Mouse (Mus musculus) neural tube, embryonic 12.5 days (tissue): ENCODE data around the gene Krit1. TPM values are rescaled to one million over a fixed set of nuclear protein-coding genes. Genes with fewer than 3 reads are reported as not detected.
"Not testable (repeated sequence)": the region's sequence is repeated elsewhere in the genome, so short reads cannot be mapped to it uniquely, and the experiment has no call there.

Experiments
- ATAC-seq: fragments of 200-750 bp; cut with Nextera tagmentation; 2 replicates; pipeline ENCODE4 v1.8.0; 2017; ENCODE audit warnings: low read depth, mild to moderate bottlenecking, moderate TSS enrichment, moderate library complexity; ENCODE audit not compliant: low FRiP score
- H3K27ac ChIP-seq: fragments of 300-500 bp; sonication (generic); 2 replicates; pipeline ENCODE4 v1.5.1; 2016
- H3K27me3 ChIP-seq: fragments of 300-500 bp; sonication (generic); replicated peaks from 2 replicates; pipeline ENCODE4 v1.6.1; 2016; ENCODE audit warnings: mild to moderate bottlenecking
- H3K36me3 ChIP-seq: fragments of 300-500 bp; sonication (generic); 2 replicates; pipeline ENCODE4 v1.6.1; 2016; ENCODE audit warnings: mild to moderate bottlenecking
- H3K4me1 ChIP-seq: fragments of 300-500 bp; sonication (generic); 2 replicates; pipeline ENCODE4 v1.6.1; 2016
- H3K4me2 ChIP-seq: fragments of 300-500 bp; sonication (generic); replicated peaks from 2 replicates; pipeline ENCODE4 v1.6.1; 2016; ENCODE audit warnings: mild to moderate bottlenecking
- H3K4me3 ChIP-seq: fragments of 300-500 bp; sonication (generic); 2 replicates; pipeline ENCODE4 v1.5.1; 2016
- H3K9ac ChIP-seq: fragments of 300-500 bp; sonication (generic); 2 replicates; pipeline ENCODE4 v1.6.1; 2016; ENCODE audit warnings: mild to moderate bottlenecking
- H3K9me3 ChIP-seq: fragments of 300-500 bp; sonication (generic); 2 replicates; pipeline ENCODE4 v1.6.1; 2016; ENCODE audit warnings: mild to moderate bottlenecking
- WGBS: fragments of 180-500 bp; shearing (Covaris S2); methylation state at CpG from one replicate; pipeline ENCODE4 v1.1.7; 2016; 5-methylcytosine and 5-hydroxymethylcytosine counted together
- polyA plus RNA-seq: library from polyadenylated mRNA; unstranded; fragments of >200 nt; fragmentation: Nextera tagmentation; extraction: Ambion mirVana; gene quantifications from 2 replicates; pipeline ENCODE4 v1.2.1, GENCODE M21; 2016

Krit1 gene
- polyA plus RNA-seq, 1 experiment from 2014 or later = 73.5 TPM

DNA sequence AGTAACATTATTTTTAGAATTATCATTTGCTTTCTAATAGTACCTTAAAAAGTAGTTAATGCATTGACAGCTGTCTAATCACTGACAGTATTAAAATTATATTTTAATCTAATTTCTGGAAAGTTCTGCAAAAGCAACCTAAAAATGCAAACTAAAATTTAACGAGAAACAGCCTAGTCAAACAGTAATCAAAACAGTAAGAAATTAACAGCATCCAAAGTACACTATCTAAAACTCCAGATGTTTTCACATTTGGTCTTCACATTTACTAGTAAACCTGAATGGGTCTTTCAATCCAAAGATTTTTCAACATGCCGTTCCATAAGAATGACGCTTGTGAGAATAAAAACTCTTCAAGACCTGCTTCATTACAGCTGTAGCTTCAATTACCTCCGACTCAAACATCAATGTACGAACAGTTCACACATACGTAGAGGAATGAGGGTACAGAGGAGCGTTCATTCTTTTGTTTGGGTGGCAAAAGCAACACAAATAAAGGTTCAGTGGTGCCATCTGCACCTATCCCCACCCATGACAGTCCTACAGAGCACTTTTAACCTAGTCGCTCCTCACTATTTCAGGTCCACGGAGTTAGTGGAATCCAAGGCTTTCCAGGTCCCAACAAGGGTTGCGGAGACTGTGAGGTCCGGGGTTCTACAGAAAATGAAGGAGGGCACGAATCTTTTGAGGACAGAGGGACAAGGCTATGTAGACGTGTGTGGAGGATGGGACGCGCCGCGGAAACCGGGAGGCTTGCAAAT lies 1.1 kb upstream of the Krit1 start:
- H3K27ac ChIP-seq = peak overlapping the region; percentile 88; the same call in 1 of the 2 replicates
- no peaks in the 10 kb centered on the region for H3K9me3 ChIP-seq
- no peaks in the 10 kb centered on the region for H3K27me3 ChIP-seq
- peak overlapping the region; percentile 86 for H3K4me3 ChIP-seq
- peak; percentile 7 for ATAC-seq
- 7% methylated on average over 18 of the region's 18 CpGs for whole genome bisulfite sequencing
- peaks cover 5% of the 10 kb centered on the region for H3K4me1 ChIP-seq
- H3K4me2 ChIP-seq = peak overlapping the region; percentile 82
- H3K36me3 ChIP-seq = no peaks in the 10 kb centered on the region
- peak overlapping the region; percentile 88 for H3K9ac ChIP-seq

DNA sequence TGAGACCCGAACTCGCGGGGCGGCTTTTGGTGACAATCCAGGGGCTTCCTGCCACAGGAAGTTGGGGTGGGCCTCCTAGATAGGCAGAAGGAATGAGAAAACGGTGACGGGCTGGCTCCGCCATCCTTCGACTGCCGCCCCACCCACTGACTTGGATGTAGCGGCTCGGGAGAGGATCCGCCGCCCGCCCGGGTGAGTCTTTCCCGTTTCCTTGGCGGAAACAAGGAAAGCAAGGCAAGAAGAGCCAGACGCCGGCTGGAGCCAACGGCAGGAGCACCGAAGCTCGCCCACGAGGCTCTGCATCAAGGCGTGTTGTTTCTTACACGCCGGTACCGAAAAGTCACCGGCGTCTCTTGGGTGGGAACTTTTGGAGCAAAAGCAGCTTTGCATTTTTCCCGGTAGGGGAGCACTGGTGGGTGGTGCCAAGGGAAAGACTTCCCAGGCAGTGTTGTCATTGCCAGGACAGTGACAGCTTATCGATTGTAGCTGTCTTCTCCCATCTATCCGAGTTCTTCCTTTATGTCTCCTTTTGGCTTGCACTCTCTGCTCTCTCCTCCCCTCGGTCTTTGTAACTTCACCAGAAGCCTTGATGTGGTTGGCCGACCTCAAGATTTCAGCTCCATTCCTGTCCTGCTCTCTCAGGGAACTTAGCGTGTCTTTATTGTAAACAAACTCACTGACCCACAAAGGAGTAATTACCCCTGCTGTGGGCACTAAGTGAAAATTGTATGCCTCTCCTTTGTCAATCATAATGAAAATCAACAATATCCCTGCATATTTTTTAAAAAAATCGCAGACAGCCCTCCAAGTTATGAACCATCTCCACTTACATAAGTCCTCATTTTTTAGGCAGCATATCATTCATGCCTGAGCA lies 545 bp downstream of the Krit1 start:
- Histone ChIP-seq H3K4me3 (peak overlapping the region; percentile 86), H3K27ac (peak overlapping the region; percentile 88), H3K9ac (peak overlapping the region; percentile 88), H3K36me3 (peaks cover 2% of the 10 kb centered on the region; the same call in 1 of the 2 replicates), H3K27me3 (no peaks in the 10 kb centered on the region), H3K9me3 (no peaks in the 10 kb centered on the region), H3K4me2 (peak overlapping the region; percentile 82), H3K4me1 (peaks cover 5% of the 10 kb centered on the region)
- peak; percentile 27; the same call in 1 of the 2 replicates for ATAC-seq
- WGBS = under 1% methylated on average over 36 of the region's 36 CpGs

DNA sequence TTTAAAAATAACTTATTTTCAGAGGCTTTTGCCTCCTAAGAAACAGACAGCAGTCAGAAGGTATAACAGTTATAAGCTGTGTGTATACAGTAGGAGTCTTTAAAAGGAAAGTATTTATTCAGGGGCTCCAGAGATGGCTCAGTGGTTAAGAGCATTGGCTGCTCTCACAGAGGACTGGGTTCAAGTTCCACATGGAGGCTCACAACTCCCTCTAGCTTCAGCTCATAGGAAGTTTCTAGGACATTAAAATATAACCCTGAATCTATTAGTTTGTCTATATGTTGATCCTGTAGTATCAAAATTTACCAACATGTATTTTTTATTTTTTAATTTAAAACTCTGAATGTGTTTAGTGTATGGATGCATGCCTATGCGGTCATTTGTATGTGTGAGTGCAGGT lies 5.5 kb downstream of the Krit1 start:
- WGBS = 94% methylated on average over 1 of the region's 1 CpGs
- no peak overlapping the region for H3K4me3 ChIP-seq
- no peak overlapping the region for H3K9ac ChIP-seq
- H3K27me3 ChIP-seq = no peaks in the 10 kb centered on the region
- no peaks in the 10 kb centered on the region for H3K9me3 ChIP-seq
- ATAC-seq = no peak
- H3K4me2 ChIP-seq = no peak overlapping the region
- no peak overlapping the region for H3K27ac ChIP-seq
- H3K36me3 ChIP-seq = peaks cover 19% of the 10 kb centered on the region
- peaks cover 2% of the 10 kb centered on the region; the same call in 1 of the 2 replicates for H3K4me1 ChIP-seq

DNA sequence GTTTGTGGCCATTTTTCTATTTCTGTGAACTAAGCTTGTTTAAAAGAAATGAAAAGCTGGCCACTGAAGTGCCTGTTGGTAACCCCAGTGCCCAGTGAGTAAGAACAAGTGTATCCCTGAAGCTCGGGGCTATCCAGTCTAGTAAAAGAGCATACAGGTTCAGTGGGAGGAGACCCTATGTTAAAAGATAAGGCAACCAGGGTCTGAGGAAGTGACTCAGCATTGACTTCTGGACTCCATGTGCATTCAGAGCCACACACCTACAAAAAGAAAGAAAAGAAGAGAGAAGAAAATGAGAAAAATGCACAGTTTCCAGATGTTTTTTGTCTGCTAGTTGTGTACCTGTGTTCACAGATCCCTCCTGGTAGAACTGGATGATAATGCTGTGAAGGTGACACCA lies 31.1 kb downstream of the Krit1 start:
- no peak for ATAC-seq
- Histone ChIP-seq H3K36me3 (peaks cover 53% of the 10 kb centered on the region), H3K27me3 (no peaks in the 10 kb centered on the region), H3K4me3 (no peak overlapping the region), H3K9me3 (peaks cover 5% of the 10 kb centered on the region), H3K4me2 (no peak overlapping the region), H3K27ac (no peak overlapping the region), H3K4me1 (no peaks in the 10 kb centered on the region), H3K9ac (no peak overlapping the region)
- WGBS = 92% methylated on average over 1 of the region's 1 CpGs

DNA sequence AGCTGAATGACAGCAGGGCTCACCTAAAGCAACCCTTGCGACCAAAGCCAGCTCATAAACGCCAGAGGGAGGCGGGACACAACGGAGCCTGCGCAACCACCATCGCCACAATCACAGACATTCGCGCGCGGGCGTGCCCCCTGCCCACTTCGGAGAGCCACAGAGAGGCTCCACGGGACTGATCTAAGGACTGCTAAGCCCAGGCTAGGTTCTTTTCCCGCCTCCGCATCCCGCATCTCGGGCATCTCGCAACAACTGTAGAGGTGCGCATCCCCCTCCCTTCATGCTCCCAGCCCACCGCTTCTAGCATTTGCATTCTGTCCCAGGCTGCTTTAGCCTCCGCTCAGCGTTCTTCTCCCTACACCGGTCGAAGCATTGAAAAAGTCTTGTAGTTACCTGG lies 42.0 kb downstream of the Krit1 start, which contains the start of gene Lrrd1:
Gene Lrrd1 (plus strand): TSS at position 148 of the 400 bp plus-strand sequence.
- peaks cover 11% of the 10 kb centered on the region for H3K36me3 ChIP-seq
- peak within 1 kb of the TSS; percentile 63 for H3K4me2 ChIP-seq
- H3K4me3 ChIP-seq = peak within 1 kb of the TSS; percentile 31
- H3K27ac ChIP-seq = no peak within 1 kb of the TSS
- ATAC-seq = peak; percentile 37; the same call in 1 of the 2 replicates
- no peaks in the 10 kb centered on the region for H3K9me3 ChIP-seq
- H3K4me1 ChIP-seq = peaks cover 4% of the 10 kb centered on the region
- H3K9ac ChIP-seq = peak within 1 kb of the TSS; percentile 44
- H3K27me3 ChIP-seq = no peaks in the 10 kb centered on the region
- 6% methylated on average over 24 of the region's 24 CpGs for WGBS

DNA sequence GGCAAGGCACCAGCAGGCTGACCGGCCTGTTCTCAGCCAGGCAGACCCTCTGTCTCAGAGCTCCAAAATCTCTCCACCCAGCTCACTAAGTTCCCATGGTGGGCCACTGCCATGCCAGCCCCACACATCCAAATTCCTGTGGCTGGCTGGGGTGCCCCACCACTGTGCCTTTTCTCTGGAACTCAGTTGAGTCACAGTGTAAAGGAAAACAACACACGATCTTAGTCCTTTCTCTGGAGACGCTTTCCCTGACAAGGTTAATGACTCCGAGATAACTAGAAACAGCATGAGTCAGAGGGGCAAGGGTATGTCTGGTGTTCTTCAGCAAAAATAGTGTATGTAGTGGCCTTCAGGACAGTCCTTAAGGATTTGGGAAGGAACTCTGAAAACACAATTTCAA lies 67.2 kb downstream of the Krit1 start:
- ATAC-seq = no peak
- Histone ChIP-seq H3K27ac (no peak overlapping the region), H3K4me2 (no peak overlapping the region), H3K4me1 (no peaks in the 10 kb centered on the region), H3K27me3 (no peaks in the 10 kb centered on the region), H3K9me3 (no peaks in the 10 kb centered on the region), H3K4me3 (no peak overlapping the region), H3K36me3 (no peaks in the 10 kb centered on the region), H3K9ac (no peak overlapping the region)
- 79% methylated on average over 4 of the region's 4 CpGs for WGBS

DNA sequence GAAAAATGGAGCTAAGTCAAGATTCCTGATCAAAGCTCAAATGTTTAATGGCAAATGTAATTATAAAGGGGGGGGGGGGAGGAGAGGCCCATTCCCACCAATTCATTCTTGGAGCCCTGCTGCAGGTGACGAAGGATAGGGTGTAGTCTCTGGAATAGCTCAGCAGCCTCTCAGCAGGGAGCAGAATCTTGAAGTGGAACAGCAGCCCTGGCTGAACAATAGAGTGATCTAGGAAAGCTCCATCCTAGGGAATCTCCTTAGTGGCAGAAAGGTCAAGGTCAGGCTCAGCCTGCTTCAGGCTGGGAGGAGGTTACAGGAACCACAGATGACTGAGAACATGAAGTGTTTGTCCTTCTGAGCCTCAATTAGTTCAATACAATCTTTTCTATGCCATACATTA lies 69.4 kb downstream of the Krit1 start:
- ATAC-seq = no peak
- Histone ChIP-seq H3K9me3 (no peaks in the 10 kb centered on the region), H3K4me3 (no peak overlapping the region), H3K36me3 (no peaks in the 10 kb centered on the region), H3K27me3 (no peaks in the 10 kb centered on the region), H3K4me1 (no peaks in the 10 kb centered on the region), H3K9ac (no peak overlapping the region), H3K27ac (no peak overlapping the region), H3K4me2 (no peak overlapping the region)
- WGBS = 43% methylated on average over 1 of the region's 1 CpGs

DNA sequence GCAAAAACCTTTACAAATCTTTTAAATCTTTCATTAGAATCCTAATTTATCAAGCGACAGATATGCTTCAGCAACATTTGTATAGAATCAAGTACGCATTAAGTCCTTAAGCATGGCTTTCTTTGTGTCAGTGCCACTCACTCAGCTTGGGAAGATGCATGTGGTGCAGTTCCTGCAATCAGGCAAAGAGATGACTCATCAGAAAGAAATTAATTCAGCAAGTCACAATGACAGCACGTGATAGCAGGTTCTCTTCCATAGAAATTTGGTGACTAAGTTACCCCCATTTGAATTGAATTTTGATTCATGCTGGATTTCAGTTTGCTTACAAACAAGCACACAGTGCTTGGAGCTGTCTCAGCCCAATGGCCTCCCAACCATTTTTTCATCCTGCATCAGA lies 70.5 kb downstream of the Krit1 start:
- H3K27ac ChIP-seq = no peak overlapping the region
- 84% methylated on average over 3 of the region's 3 CpGs for WGBS
- no peaks in the 10 kb centered on the region for H3K4me1 ChIP-seq
- H3K36me3 ChIP-seq = no peaks in the 10 kb centered on the region
- no peak overlapping the region for H3K4me3 ChIP-seq
- no peak overlapping the region for H3K9ac ChIP-seq
- no peak overlapping the region for H3K4me2 ChIP-seq
- ATAC-seq = no peak
- no peaks in the 10 kb centered on the region for H3K9me3 ChIP-seq
- H3K27me3 ChIP-seq = no peaks in the 10 kb centered on the region

DNA sequence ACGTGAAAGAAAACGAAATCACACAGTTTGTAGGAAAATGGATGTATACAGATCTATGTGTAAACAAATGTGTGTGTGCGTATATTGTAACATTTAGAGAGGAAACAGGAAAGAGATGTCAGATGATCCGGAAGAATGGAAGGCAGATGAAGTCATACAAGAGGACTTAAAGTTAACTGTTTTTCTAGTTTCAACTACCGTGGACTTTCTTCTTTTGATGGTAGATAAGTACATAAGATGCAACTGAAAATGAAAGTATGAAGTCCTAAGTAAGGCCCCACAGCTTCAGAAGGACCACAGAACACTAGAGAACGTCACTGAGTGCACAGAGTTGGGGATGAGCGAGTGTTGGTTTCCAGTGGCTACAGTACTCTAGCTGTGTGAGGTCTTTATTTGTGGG lies 83.9 kb downstream of the Krit1 start:
- H3K4me2 ChIP-seq, H3K27ac ChIP-seq, ATAC-seq, H3K27me3 ChIP-seq, H3K9ac ChIP-seq, H3K4me3 ChIP-seq, H3K36me3 ChIP-seq, H3K9me3 ChIP-seq, H3K4me1 ChIP-seq: not testable (repeated sequence)
- WGBS = 90% methylated on average over 7 of the region's 7 CpGs

DNA sequence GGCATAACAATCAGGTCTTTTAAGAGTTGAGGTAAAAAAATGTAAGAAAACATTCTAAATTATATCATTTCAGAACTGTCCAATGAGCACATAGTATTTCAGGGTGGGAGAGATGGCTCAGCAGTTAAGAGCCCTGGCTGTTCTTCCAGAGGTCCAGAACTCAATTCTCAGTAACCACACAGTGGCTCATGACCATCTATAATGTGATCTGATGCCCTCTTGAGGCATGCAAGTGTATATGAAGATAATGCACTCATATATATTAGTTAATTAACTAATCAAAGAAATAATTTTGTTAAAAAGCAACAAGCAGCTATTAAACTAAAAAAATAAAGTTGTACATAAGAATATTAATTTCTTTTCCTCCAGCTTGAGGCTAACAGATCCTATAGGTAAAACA lies 86.2 kb downstream of the Krit1 start:
- no peak overlapping the region for H3K4me2 ChIP-seq
- no peaks in the 10 kb centered on the region for H3K27me3 ChIP-seq
- no peak for ATAC-seq
- H3K9me3 ChIP-seq = no peaks in the 10 kb centered on the region
- no peak overlapping the region for H3K4me3 ChIP-seq
- H3K36me3 ChIP-seq = no peaks in the 10 kb centered on the region
- H3K4me1 ChIP-seq = peaks cover 2% of the 10 kb centered on the region; the same call in 1 of the 2 replicates
- no peak overlapping the region for H3K27ac ChIP-seq
- no peak overlapping the region for H3K9ac ChIP-seq

DNA sequence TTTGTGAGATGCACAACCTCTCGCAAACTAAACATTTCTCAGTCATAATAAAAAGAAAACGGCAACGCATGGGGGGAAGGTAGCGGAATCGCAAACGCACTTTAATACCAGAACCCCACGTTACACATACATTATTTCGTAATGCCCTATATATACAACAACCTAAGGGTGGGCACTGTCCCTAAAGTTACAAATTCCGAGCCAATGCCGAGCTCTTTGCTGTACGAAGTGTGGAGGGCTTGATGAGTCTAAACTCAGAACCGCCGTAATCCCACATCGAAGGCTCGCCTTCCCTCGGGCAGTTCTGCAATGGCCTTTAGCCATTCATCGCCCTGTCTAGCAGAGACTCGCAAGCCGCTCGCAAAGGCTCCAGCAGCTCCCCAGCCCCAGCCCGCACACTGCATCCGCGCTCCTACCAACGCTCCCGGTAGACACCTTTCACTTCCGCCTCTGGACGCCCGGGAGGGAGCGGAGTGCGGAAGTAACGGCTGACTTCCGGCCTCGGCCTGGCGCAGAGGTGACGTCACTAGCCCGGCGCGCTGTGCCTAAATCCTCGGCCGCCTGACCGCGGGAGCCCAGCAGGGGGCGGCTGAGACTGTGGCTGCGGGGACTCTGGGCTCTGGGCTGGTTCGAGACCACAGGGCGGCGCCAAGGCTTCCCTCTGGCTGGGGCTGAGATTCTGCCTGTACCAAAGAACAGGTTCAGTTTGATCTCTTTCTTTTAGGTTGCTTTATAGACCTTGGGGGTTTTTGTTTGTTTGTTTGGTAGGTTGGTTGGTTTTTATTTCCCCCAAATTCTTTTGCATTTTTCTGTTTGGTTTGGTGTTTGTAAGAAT lies 90.7 kb downstream of the Krit1 start, which contains the start of gene Mterf1a:
Gene Mterf1a (minus strand): TSS at position 475 of the 835 bp plus-strand sequence.
- Histone ChIP-seq H3K4me3 (peak within 1 kb of the TSS; percentile 39), H3K9ac (peak within 1 kb of the TSS; percentile 45; the same call in 1 of the 2 replicates), H3K4me2 (peak within 1 kb of the TSS; percentile 67)
- 1% methylated on average over 9 of the region's 47 CpGs for WGBS
- peak; percentile 99 for ATAC-seq
- H3K36me3 ChIP-seq, H3K27ac ChIP-seq, H3K9me3 ChIP-seq, H3K27me3 ChIP-seq, H3K4me1 ChIP-seq: not testable (repeated sequence)

DNA sequence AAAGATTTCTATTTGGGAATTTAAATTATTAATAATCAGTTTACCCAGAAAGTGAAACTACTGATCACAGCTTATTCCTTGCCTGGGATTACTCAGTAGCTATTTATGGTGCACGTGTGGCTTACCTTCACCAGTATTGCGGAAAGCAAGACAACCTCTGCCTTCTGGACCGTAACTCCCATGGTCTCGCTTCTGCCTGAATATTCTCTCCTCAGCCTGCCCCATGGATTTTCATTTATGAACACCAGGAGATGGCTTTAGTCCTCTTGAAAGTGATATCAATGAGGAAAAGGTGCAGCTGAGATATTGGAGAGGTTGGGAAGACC lies 91.3 kb downstream of the Krit1 start:
- H3K4me2 ChIP-seq, H3K9ac ChIP-seq, H3K4me1 ChIP-seq, ATAC-seq, H3K27me3 ChIP-seq, H3K9me3 ChIP-seq, H3K27ac ChIP-seq, H3K4me3 ChIP-seq, H3K36me3 ChIP-seq: not testable (repeated sequence)
- WGBS = 98% methylated on average over 4 of the region's 4 CpGs
